Mouse (Mus musculus) small intestine, adult 2 months (tissue): ENCODE results near the gene Phgr1. TPM values are rescaled to one million over a fixed set of nuclear protein-coding genes. Genes with fewer than 3 reads are reported as not detected.

Experiments used
- H3K27ac ChIP-seq: fragments of 200-500 bp; 2 replicates; pipeline ENCODE4 v1.5.1; 2012; ENCODE audit warnings: low read depth, low read length, control low read depth, inconsistent platforms; ENCODE audit not compliant: insufficient read depth
- H3K27me3 ChIP-seq: fragments of 200-500 bp; 2 replicates; pipeline ENCODE4 v1.6.1; 2012; ENCODE audit warnings: mild to moderate bottlenecking, moderate library complexity, low read length, inconsistent platforms; ENCODE audit not compliant: control insufficient read depth, insufficient read depth
- H3K36me3 ChIP-seq: fragments of 200-500 bp; 2 replicates; pipeline ENCODE4 v1.6.1; 2012; ENCODE audit warnings: mild to moderate bottlenecking, low read length, control low read depth, inconsistent platforms; ENCODE audit not compliant: control insufficient read depth, insufficient read depth
- H3K4me1 ChIP-seq: fragments of 200-500 bp; 2 replicates; pipeline ENCODE4 v1.6.1; 2012; ENCODE audit warnings: low read length, inconsistent platforms, mixed read lengths; ENCODE audit not compliant: control insufficient read depth, insufficient read depth, insufficient read length
- H3K4me3 ChIP-seq: fragments of 200-500 bp; 2 replicates; pipeline ENCODE4 v1.5.1; 2012; ENCODE audit warnings: low read depth, mild to moderate bottlenecking, control low read depth, inconsistent platforms, low read length, moderate library complexity
- CTCF ChIP-seq: fragments of 200-500 bp; IDR thresholded peaks from 2 replicates; pipeline ENCODE4 v1.5.1; 2012; ENCODE audit warnings: low read depth, mild to moderate bottlenecking, control low read depth, inconsistent platforms, low read length, moderate library complexity, mixed read lengths; ENCODE audit not compliant: insufficient replicate concordance, insufficient read length; ENCODE audit errors: extremely low read depth
- POLR2A ChIP-seq: fragments of 200-500 bp; IDR thresholded peaks from 2 replicates; pipeline ENCODE4 v1.6.1; 2012; ENCODE audit warnings: low read depth, mild to moderate bottlenecking, control low read depth, inconsistent platforms, low read length, moderate library complexity
- WGBS: fragments of 180-500 bp; shearing (Covaris S2); methylation state at CpG from one replicate; pipeline ENCODE4 v1.1.7; 2018; 5-methylcytosine and 5-hydroxymethylcytosine counted together
- polyA plus RNA-seq: library from polyadenylated mRNA; depleted of rRNA; stranded (reverse); fragments of >200 nt; gene quantifications from 2 replicates; pipeline ENCODE4 v1.2.3, GENCODE M21; 2012

The Phgr1 gene
- polyA plus RNA-seq, 1 experiment, result 5,176 TPM

DNA sequence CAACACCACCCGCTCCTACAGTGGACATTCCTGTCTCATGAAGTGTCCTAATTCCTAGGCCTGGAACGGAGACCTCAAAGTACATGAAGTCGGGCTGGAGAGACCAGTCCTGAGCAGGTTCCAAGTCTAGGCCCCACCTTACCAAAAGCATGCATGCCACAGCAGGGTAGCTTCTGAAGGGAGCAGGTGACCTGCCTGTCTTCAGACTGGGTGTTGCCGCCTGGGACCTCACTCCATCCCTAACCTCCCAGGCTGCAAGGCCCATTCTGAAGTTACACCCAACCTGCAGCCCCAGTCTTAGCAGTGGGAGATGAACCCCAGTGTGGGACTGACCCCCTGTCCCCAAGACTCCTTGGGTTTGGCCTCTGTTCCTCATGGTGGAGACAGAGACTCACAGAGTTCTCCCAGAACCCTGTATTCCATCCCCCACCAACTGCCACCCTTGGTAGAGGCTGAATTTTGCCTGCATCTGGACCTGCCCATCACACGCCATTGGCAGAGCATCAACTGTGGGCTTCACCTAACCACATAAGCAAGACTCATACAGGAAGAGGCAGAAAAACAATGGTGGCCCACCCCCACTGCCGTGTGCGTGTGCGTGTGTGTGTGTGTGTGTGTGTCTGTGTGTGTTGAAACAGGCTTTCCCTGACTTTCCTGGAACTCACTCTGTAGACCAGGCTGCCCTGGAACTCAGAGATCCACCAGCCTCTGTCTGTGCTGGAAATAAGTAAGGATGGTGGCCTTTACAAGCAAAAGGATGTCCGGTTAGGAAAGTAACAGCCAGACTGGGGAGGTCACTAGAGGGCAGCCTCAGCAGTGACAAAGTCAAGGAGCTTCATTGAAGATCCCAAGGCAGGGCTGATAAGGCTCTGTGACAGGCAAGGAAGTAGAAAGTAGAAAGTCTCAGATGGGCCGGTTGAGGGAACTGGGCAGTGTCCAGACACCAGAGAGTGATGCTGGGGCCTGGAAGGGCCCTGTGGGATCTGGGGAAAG is 6.2 kb upstream of the Phgr1 start:
- no peaks in the 10 kb centered on the region for H3K27me3 ChIP-seq
- 68% methylated on average over 10 of the region's 10 CpGs for WGBS
- no peak overlapping the region for H3K4me3 ChIP-seq
- peaks cover 59% of the 10 kb centered on the region for H3K4me1 ChIP-seq
- TF ChIP-seq CTCF (peak; percentile 26; the same call in 1 of the 2 replicates), POLR2A (no peak)
- H3K36me3 ChIP-seq, result no peaks in the 10 kb centered on the region
- peak overlapping the region; percentile 56 for H3K27ac ChIP-seq

DNA sequence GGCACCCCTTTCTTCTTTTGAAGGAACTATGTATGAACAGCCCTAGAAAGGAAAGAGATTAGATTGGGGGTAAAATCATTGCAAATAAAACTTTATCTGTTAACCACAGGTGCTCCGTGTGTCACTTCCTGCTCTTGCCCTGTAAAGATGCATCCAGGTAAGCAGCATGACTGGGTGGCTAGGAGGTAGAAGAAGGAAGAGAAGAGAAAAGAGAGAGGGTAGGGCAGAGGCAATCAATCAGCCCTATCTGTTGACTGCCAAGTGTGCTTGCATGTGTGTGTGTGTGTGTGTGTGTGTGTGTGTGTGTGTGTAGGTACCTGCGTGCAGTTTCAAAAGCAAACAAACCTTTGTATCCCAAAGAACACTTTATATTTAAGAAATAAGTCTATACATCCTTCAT is 2.0 kb downstream of the Phgr1 start:
- WGBS, result 28% methylated on average over 2 of the region's 2 CpGs
- TF ChIP-seq CTCF (no peak), POLR2A (no peak)
- Histone ChIP-seq H3K36me3 (peaks cover 12% of the 10 kb centered on the region; the same call in 1 of the 2 replicates), H3K4me1 (peaks cover 36% of the 10 kb centered on the region), H3K27ac (peak overlapping the region; percentile 74), H3K4me3 (peak overlapping the region; percentile 63), H3K27me3 (no peaks in the 10 kb centered on the region)

DNA sequence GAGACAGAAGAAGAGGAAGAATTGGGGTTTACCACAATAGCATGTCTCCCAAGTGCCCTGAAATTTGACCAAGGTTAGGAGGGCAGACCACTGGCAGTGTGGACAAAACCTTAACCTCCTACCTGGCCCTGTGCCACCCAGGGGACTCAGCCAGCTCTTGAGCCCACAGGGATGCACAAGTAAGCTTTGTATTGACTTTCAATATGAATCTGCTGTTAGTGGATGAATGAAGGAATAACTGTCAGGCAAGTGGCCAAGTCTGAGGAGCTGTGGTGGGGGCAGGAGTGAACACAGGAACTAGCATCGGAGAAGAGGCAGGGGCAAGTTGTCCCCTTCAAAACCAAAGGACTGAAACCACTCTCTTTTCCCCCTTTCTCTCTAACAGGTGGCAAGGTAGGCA is 2.8 kb downstream of the Phgr1 start:
- 19% methylated on average over 1 of the region's 1 CpGs for WGBS
- TF ChIP-seq POLR2A (no peak), CTCF (no peak)

DNA sequence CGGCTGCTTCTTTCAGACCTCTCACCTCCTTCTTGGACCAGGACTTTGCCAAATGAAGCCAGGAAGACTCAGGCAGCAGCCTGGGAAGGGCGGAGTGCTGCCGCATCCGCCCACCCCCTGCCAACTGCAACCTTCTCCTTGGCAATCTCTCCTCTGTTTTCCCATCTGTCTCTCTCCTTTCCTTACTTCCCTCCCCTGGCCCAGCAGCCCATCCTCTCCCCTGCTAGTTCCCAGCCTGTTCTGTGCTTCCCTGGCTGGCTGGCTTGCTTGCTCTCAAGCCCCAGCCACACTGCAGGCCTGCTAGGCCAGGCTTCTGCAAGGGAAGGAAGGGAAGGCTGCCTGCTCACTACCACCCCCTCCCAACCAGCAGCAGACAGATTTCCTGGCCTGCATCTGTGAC is 3.3 kb downstream of the Phgr1 start:
- Histone ChIP-seq H3K4me3 (peak overlapping the region; percentile 36), H3K27me3 (no peaks in the 10 kb centered on the region), H3K27ac (peak overlapping the region; percentile 82), H3K36me3 (peaks cover 12% of the 10 kb centered on the region; the same call in 1 of the 2 replicates), H3K4me1 (peaks cover 35% of the 10 kb centered on the region)
- TF ChIP-seq POLR2A (no peak), CTCF (no peak)
- WGBS, result 32% methylated on average over 3 of the region's 4 CpGs

More for the DNA sequence above, 2.8 kb downstream of the Phgr1 start:
- H3K4me1 ChIP-seq, result peaks cover 36% of the 10 kb centered on the region
- H3K4me3 ChIP-seq, result peak overlapping the region; percentile 41
- H3K27ac ChIP-seq, result peak overlapping the region; percentile 74
- H3K27me3 ChIP-seq, result no peaks in the 10 kb centered on the region
- H3K36me3 ChIP-seq, result peaks cover 12% of the 10 kb centered on the region; the same call in 1 of the 2 replicates

DNA sequence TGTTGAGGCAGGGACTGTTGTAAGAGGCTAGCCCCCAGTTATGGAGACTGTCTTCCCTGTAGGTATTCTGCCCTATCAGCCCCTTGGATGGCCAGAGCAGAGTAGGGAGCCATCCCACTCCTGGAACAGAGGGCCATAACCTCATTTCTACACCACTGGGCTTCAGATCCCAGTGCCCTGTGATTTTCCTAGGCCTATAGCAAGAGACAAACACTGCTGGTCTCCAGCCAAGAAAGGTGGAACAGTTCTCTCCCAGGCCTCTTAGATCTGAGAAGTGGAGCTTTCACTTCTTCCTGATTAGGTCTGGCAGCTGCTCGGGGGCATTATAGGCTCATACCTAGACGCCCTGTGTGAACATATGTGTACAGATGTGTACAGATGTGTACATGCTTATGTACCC is 3.7 kb downstream of the Phgr1 start:
- no peak for TF ChIP-seq CTCF
- no peak for TF ChIP-seq POLR2A
- peaks cover 31% of the 10 kb centered on the region for H3K4me1 ChIP-seq
- H3K4me3 ChIP-seq, result peak overlapping the region; percentile 36
- H3K27me3 ChIP-seq, result no peaks in the 10 kb centered on the region
- peaks cover 12% of the 10 kb centered on the region; the same call in 1 of the 2 replicates for H3K36me3 ChIP-seq
- peak overlapping the region; percentile 82 for H3K27ac ChIP-seq
- WGBS, result 13% methylated on average over 2 of the region's 2 CpGs

DNA sequence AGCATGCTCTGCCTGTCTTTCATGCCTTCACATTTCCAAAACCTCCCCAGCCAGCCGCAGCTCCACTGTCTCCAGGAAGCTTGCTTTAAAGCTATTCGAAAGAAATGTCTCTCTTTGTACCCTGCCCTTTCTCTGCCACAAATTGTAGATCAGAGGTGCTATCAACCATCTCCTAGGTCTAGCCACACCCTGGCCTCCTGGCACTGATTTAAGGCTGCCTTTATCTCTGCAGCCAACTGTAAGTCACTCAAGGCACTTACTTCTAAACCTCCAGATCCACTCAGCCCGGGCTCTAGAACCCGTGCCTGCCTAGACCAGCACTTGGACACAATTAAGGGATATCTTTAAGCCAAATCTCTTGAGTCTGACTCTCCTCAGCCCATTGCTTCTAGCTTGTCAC is 5.8 kb downstream of the Phgr1 start:
- WGBS, result 38% methylated on average over 4 of the region's 4 CpGs
- TF ChIP-seq CTCF (no peak), POLR2A (no peak)
- Histone ChIP-seq H3K4me1 (peaks cover 24% of the 10 kb centered on the region), H3K36me3 (peaks cover 12% of the 10 kb centered on the region; the same call in 1 of the 2 replicates), H3K27me3 (no peaks in the 10 kb centered on the region), H3K27ac (peak overlapping the region; percentile 65), H3K4me3 (no peak overlapping the region)

DNA sequence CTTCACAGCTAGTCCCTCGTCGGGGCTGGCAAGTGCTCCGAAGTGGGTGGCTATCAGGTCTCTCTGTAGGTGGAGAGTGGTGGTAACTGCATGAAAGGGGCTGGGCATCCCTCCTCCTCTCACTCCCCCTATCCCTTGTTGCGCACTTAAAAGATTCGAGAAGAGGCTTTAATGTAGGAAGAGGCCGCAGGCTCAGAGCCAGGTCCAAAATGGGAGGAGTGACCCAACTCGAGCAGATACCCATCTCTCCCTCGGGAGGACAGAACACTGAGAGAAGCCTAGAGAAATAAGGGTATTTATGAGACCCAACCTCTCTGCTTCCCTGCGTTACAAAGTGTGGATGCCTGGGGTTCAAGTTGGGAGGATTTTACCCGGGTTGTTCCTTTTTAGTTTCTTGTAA is 6.5 kb downstream of the Phgr1 start:
- 7% methylated on average over 10 of the region's 10 CpGs for WGBS
- Histone ChIP-seq H3K4me1 (peaks cover 24% of the 10 kb centered on the region), H3K27ac (no peak overlapping the region), H3K4me3 (peak overlapping the region; percentile 42), H3K36me3 (peaks cover 12% of the 10 kb centered on the region; the same call in 1 of the 2 replicates), H3K27me3 (no peaks in the 10 kb centered on the region)
- no peak for TF ChIP-seq CTCF
- no peak for TF ChIP-seq POLR2A
